Mouse (Mus musculus): Measurements from ENCODE around the gene Apol11a. TPM values are rescaled to one million over a fixed set of nuclear protein-coding genes. Genes with fewer than 3 reads are reported as not detected.
A peak's percentile ranks its signal among the peaks of the same experiment; 100 is the strongest.
"Not testable (repeated sequence)": the region's sequence is repeated elsewhere in the genome, so short reads cannot be mapped to it uniquely, and the experiment has no call there.

Apol11a gene
- polyA plus RNA-seq (2014; fragmentation: Nextera tagmentation; extraction: Ambion mirVana) = not detected in 2 replicates

- H3K27me3 ChIP-seq (ENCODE audit: control insufficient read depth, insufficient read depth, low read length); H3K4me1 ChIP-seq (replicated peaks; ENCODE audit: control insufficient read depth, insufficient read depth, low read length); DNase-seq (ENCODE audit: low spot score); H3K4me2 ChIP-seq (replicated peaks); H3K9ac ChIP-seq; ATAC-seq (ENCODE audit: low FRiP score); H3K27ac ChIP-seq; H3K4me3 ChIP-seq (replicated peaks; ENCODE audit: low read length); H3K36me3 ChIP-seq (replicated peaks; ENCODE audit: control insufficient read depth, insufficient read depth); H3K9me3 ChIP-seq (ENCODE audit: control insufficient read depth, low read length): not testable (repeated sequence)
These were observed at the start of gene Apol11a for GRCm38 (mm10) chr15:77507966-77508365. Apol11a (plus strand) TSS chr15:77508271.

GRCm38 (mm10) chr15:77474699-77475390 lies 33.2 kb upstream of the Apol11a start:
- 87% methylated on average over 7 of the region's 7 CpGs for WGBS
- not testable (repeated sequence) for DNase-seq (ENCODE audit: low spot score); H3K27me3 ChIP-seq (ENCODE audit: control insufficient read depth, insufficient read depth, low read length)

GRCm38 (mm10) chr15:77476693-77477092 lies 31.4 kb upstream of the Apol11a start, which contains the start of gene Apol10a:
Apol10a (plus strand) TSS chr15:77477047.
- H3K36me3 ChIP-seq (replicated peaks; ENCODE audit: control insufficient read depth, insufficient read depth); H3K4me3 ChIP-seq (replicated peaks; ENCODE audit: low read length); H3K4me2 ChIP-seq (replicated peaks); H3K27ac ChIP-seq; H3K9ac ChIP-seq; ATAC-seq (ENCODE audit: low FRiP score); H3K27me3 ChIP-seq (ENCODE audit: control insufficient read depth, insufficient read depth, low read length); H3K9me3 ChIP-seq (ENCODE audit: control insufficient read depth, low read length); DNase-seq (ENCODE audit: low spot score); H3K4me1 ChIP-seq (replicated peaks; ENCODE audit: control insufficient read depth, insufficient read depth, low read length): not testable (repeated sequence)
- WGBS = 90% methylated on average over 2 of the region's 2 CpGs

More at GRCm38 (mm10) chr15:77474699-77475390, 33.2 kb upstream of the Apol11a start:
- H3K4me3 ChIP-seq (replicated peaks; ENCODE audit: low read length); H3K36me3 ChIP-seq (replicated peaks; ENCODE audit: control insufficient read depth, insufficient read depth); H3K27ac ChIP-seq; H3K4me1 ChIP-seq (replicated peaks; ENCODE audit: control insufficient read depth, insufficient read depth, low read length); ATAC-seq (ENCODE audit: low FRiP score); H3K9ac ChIP-seq; H3K4me2 ChIP-seq (replicated peaks); H3K9me3 ChIP-seq (ENCODE audit: control insufficient read depth, low read length): not testable (repeated sequence)

GRCm38 (mm10) chr15:77482140-77482794 lies 25.8 kb upstream of the Apol11a start:
- ATAC-seq (ENCODE audit: low FRiP score) (no peak), DNase-seq (ENCODE audit: low spot score) (no peak)
- no peaks in the 10 kb centered on the region for H3K27me3 ChIP-seq (ENCODE audit: control insufficient read depth, insufficient read depth, low read length)
- H3K4me3 ChIP-seq (replicated peaks; ENCODE audit: low read length) = no peak overlapping the region
- H3K9ac ChIP-seq = no peak overlapping the region
- WGBS = 70% methylated on average over 4 of the region's 4 CpGs
- no peaks in the 10 kb centered on the region for H3K36me3 ChIP-seq (replicated peaks; ENCODE audit: control insufficient read depth, insufficient read depth)
- no peak overlapping the region for H3K27ac ChIP-seq
- no peaks in the 10 kb centered on the region for H3K9me3 ChIP-seq (ENCODE audit: control insufficient read depth, low read length)
- no peak overlapping the region for H3K4me2 ChIP-seq (replicated peaks)
- no peaks in the 10 kb centered on the region for H3K4me1 ChIP-seq (replicated peaks; ENCODE audit: control insufficient read depth, insufficient read depth, low read length)

GRCm38 (mm10) chr15:77493181-77493580 lies 14.9 kb upstream of the Apol11a start:
- DNase-seq (ENCODE audit: low spot score); H3K4me3 ChIP-seq (replicated peaks; ENCODE audit: low read length); H3K4me2 ChIP-seq (replicated peaks); H3K27me3 ChIP-seq (ENCODE audit: control insufficient read depth, insufficient read depth, low read length); H3K36me3 ChIP-seq (replicated peaks; ENCODE audit: control insufficient read depth, insufficient read depth); H3K27ac ChIP-seq; H3K9ac ChIP-seq; ATAC-seq (ENCODE audit: low FRiP score); H3K9me3 ChIP-seq (ENCODE audit: control insufficient read depth, low read length); H3K4me1 ChIP-seq (replicated peaks; ENCODE audit: control insufficient read depth, insufficient read depth, low read length): not testable (repeated sequence)
- no CpG with 5 or more reads among the region's 1 CpGs for WGBS

GRCm38 (mm10) chr15:77494694-77495093 lies 13.4 kb upstream of the Apol11a start:
- H3K4me2 ChIP-seq (replicated peaks); H3K4me3 ChIP-seq (replicated peaks; ENCODE audit: low read length); H3K36me3 ChIP-seq (replicated peaks; ENCODE audit: control insufficient read depth, insufficient read depth); H3K9ac ChIP-seq; H3K27ac ChIP-seq; H3K27me3 ChIP-seq (ENCODE audit: control insufficient read depth, insufficient read depth, low read length); H3K4me1 ChIP-seq (replicated peaks; ENCODE audit: control insufficient read depth, insufficient read depth, low read length); ATAC-seq (ENCODE audit: low FRiP score); DNase-seq (ENCODE audit: low spot score); H3K9me3 ChIP-seq (ENCODE audit: control insufficient read depth, low read length): not testable (repeated sequence)
- WGBS = 88% methylated on average over 1 of the region's 1 CpGs

- H3K4me2 ChIP-seq (replicated peaks); DNase-seq (ENCODE audit: low spot score); H3K9ac ChIP-seq; H3K4me1 ChIP-seq (replicated peaks; ENCODE audit: control insufficient read depth, insufficient read depth, low read length); H3K27me3 ChIP-seq (ENCODE audit: control insufficient read depth, insufficient read depth, low read length); H3K27ac ChIP-seq; H3K36me3 ChIP-seq (replicated peaks; ENCODE audit: control insufficient read depth, insufficient read depth); H3K4me3 ChIP-seq (replicated peaks; ENCODE audit: low read length); H3K9me3 ChIP-seq (ENCODE audit: control insufficient read depth, low read length); ATAC-seq (ENCODE audit: low FRiP score): not testable (repeated sequence)
- 81% methylated on average over 4 of the region's 4 CpGs for WGBS
These were observed 12.5 kb downstream of the Apol11a start for GRCm38 (mm10) chr15:77520596-77520995.

- not testable (repeated sequence) for H3K4me3 ChIP-seq (replicated peaks; ENCODE audit: low read length); H3K9me3 ChIP-seq (ENCODE audit: control insufficient read depth, low read length); H3K4me1 ChIP-seq (replicated peaks; ENCODE audit: control insufficient read depth, insufficient read depth, low read length); H3K27ac ChIP-seq; H3K4me2 ChIP-seq (replicated peaks); H3K27me3 ChIP-seq (ENCODE audit: control insufficient read depth, insufficient read depth, low read length); H3K36me3 ChIP-seq (replicated peaks; ENCODE audit: control insufficient read depth, insufficient read depth); ATAC-seq (ENCODE audit: low FRiP score); H3K9ac ChIP-seq
- peak; percentile 60 for DNase-seq (ENCODE audit: low spot score)
- 13% methylated on average over 6 of the region's 6 CpGs for WGBS
These were observed 15.2 kb downstream of the Apol11a start for GRCm38 (mm10) chr15:77523186-77523843.

GRCm38 (mm10) chr15:77533216-77533615 lies 25.1 kb downstream of the Apol11a start, which contains the start of gene Apol7c:
Apol7c (minus strand) TSS chr15:77533316.
- no peak within 1 kb of the TSS for H3K4me2 ChIP-seq (replicated peaks)
- no peak within 1 kb of the TSS for H3K4me3 ChIP-seq (replicated peaks; ENCODE audit: low read length)
- H3K4me1 ChIP-seq (replicated peaks; ENCODE audit: control insufficient read depth, insufficient read depth, low read length) = no peaks in the 10 kb centered on the region
- H3K27me3 ChIP-seq (ENCODE audit: control insufficient read depth, insufficient read depth, low read length) = no peaks in the 10 kb centered on the region
- no peak within 1 kb of the TSS for H3K27ac ChIP-seq
- DNase-seq (ENCODE audit: low spot score) (no peak), ATAC-seq (ENCODE audit: low FRiP score) (no peak)
- H3K36me3 ChIP-seq (replicated peaks; ENCODE audit: control insufficient read depth, insufficient read depth) = no peaks in the 10 kb centered on the region
- H3K9me3 ChIP-seq (ENCODE audit: control insufficient read depth, low read length) = no peaks in the 10 kb centered on the region
- no peak within 1 kb of the TSS for H3K9ac ChIP-seq

All from hindbrain, embryonic 14.5 days (tissue).